Mouse (Mus musculus) intestine, embryonic 16.5 days (tissue): Measurements from ENCODE around the gene Foxl1. TPM values are rescaled to one million over a fixed set of nuclear protein-coding genes. Genes with fewer than 3 reads are reported as not detected.

Experiments
- ATAC-seq: fragments of 200-750 bp; cut with Nextera tagmentation; 2 replicates; pipeline ENCODE4 v1.8.0; 2017; ENCODE audit warnings: moderate TSS enrichment, moderate library complexity
- H3K27ac ChIP-seq: fragments of 300-500 bp; sonication (generic); 2 replicates; pipeline ENCODE4 v1.5.1; 2014; ENCODE audit warnings: mild to moderate bottlenecking, low read length
- H3K27me3 ChIP-seq: fragments of 300-500 bp; sonication (generic); replicated peaks from 2 replicates; pipeline ENCODE4 v1.6.1; 2014; ENCODE audit warnings: low read length, control low read depth, mixed read lengths; ENCODE audit not compliant: control insufficient read depth, insufficient read depth
- H3K36me3 ChIP-seq: fragments of 300-500 bp; sonication (generic); 2 replicates; pipeline ENCODE4 v1.6.1; 2014; ENCODE audit warnings: low read length, control low read depth; ENCODE audit not compliant: control insufficient read depth, insufficient read depth
- H3K4me1 ChIP-seq: fragments of 300-500 bp; sonication (generic); 2 replicates; pipeline ENCODE4 v1.6.1; 2014; ENCODE audit warnings: low read length, control low read depth, mixed read lengths; ENCODE audit not compliant: control insufficient read depth, insufficient read depth
- H3K4me2 ChIP-seq: fragments of 300-500 bp; sonication (generic); 2 replicates; pipeline ENCODE4 v1.6.1; 2014; ENCODE audit warnings: low read depth, low read length, control low read depth
- H3K4me3 ChIP-seq: fragments of 300-500 bp; sonication (generic); 2 replicates; pipeline ENCODE4 v1.5.1; 2014; ENCODE audit warnings: mild to moderate bottlenecking, low read length
- H3K9ac ChIP-seq: fragments of 300-500 bp; sonication (generic); 2 replicates; pipeline ENCODE4 v1.6.1; 2014; ENCODE audit warnings: low read depth, low read length
- H3K9me3 ChIP-seq: fragments of 300-500 bp; sonication (generic); 2 replicates; pipeline ENCODE4 v1.6.1; 2016; ENCODE audit warnings: low read length, control low read depth; ENCODE audit not compliant: control insufficient read depth
- WGBS: fragments of 180-500 bp; shearing (Covaris S2); extraction: QIAGEN DNeasy Blood & Tissue Kit; methylation state at CpG from one replicate; pipeline ENCODE4 v1.1.7; 2014; 5-methylcytosine and 5-hydroxymethylcytosine counted together
- polyA plus RNA-seq: library from polyadenylated mRNA; unstranded; fragments of >200 nt; fragmentation: Nextera tagmentation; extraction: Ambion mirVana; gene quantifications from 2 replicates; pipeline ENCODE4 v1.2.1, GENCODE M21; 2015

Foxl1 gene
- polyA plus RNA-seq, 1 experiment from 2014 or later = 5.2 TPM

DNA sequence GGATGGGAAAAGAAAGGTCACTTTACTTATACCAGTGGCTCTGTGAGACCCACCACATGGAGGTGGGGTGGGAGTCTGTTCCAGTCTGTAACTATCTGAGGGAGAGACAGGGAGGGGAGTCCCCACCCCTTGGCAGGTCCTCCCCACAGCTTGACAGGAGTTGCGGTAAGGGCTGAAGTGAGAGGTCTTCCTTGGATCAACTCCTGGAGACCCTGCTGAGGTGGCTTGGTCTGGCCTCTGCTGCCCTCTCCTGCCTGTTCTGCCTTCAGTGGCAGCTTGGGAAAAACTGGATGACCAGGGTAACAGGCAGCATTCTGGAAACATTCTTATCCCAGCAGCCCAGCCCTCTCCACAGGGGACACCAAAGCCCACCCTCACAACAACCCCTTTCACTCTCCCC is 37.0 kb upstream of the Foxl1 start:
- Histone ChIP-seq H3K4me3 (peak overlapping the region; percentile 62), H3K27ac (peak overlapping the region; percentile 70), H3K9ac (peak overlapping the region; percentile 89), H3K4me2 (peak overlapping the region; percentile 55), H3K27me3 (peaks cover 50% of the 10 kb centered on the region), H3K4me1 (peaks cover 15% of the 10 kb centered on the region), H3K9me3 (no peaks in the 10 kb centered on the region), H3K36me3 (no peaks in the 10 kb centered on the region)
- ATAC-seq = no peak
- WGBS = 7% methylated on average over 1 of the region's 1 CpGs

DNA sequence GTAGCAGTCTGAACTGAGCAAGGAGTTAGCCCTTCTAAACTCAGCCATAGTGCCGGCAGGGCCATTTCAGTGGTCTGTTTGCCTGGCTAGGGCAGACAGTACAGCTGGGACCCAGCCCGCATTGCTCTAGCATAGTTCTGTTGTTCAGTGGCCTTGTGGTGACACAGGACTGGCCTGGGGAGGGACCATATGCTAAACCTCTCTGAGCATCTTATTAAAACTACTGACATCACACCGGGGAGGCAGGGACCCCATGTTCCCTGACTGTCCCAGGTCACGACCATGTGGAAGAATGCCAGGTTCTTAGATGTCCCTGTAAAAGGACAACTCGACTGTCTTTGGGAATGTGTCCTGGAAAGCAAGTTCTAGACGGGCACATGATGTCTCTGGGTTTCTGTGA is 35.6 kb upstream of the Foxl1 start:
- H3K4me3 ChIP-seq = no peak overlapping the region
- H3K4me2 ChIP-seq = peak overlapping the region; percentile 12; the same call in 1 of the 2 replicates
- ATAC-seq = peak; percentile 28
- H3K9me3 ChIP-seq = no peaks in the 10 kb centered on the region
- H3K9ac ChIP-seq = peak overlapping the region; percentile 4; the same call in 1 of the 2 replicates
- WGBS = 23% methylated on average over 6 of the region's 6 CpGs
- peaks cover 15% of the 10 kb centered on the region for H3K4me1 ChIP-seq
- no peaks in the 10 kb centered on the region for H3K36me3 ChIP-seq
- H3K27ac ChIP-seq = peak overlapping the region; percentile 47; the same call in 1 of the 2 replicates
- H3K27me3 ChIP-seq = peaks cover 37% of the 10 kb centered on the region

DNA sequence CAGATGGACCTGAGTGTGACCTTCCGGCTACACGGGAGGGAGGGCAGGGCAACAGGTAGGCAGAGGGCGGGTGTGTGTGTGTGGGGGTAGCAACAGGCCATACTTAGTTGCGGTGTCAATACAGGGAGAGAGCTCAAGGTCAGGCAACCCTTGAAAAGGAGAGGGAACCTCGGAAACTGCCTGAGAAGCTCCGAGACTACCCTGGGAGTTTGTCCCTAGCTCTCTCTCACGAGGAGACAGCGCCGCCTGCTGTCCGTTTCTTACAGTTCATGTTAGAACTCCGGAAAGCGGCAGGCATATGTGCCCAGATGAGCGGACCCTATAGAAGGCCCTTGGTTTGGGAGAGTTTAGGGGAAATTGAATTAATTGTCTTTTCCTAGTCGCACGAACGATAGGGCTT is 35.1 kb upstream of the Foxl1 start:
- Histone ChIP-seq H3K4me2 (peak overlapping the region; percentile 12; the same call in 1 of the 2 replicates), H3K9me3 (no peaks in the 10 kb centered on the region), H3K4me3 (no peak overlapping the region), H3K9ac (no peak overlapping the region; the same call in 1 of the 2 replicates), H3K36me3 (0 out of 2 replicates have a peak, but pooled peaks cover under 1% of the 10 kb centered on the region), H3K27ac (0 out of 2 replicates have a peak overlapping the region, but pooled peaks have one; percentile 41), H3K27me3 (peaks cover 35% of the 10 kb centered on the region), H3K4me1 (peaks cover 15% of the 10 kb centered on the region)
- peak; percentile 57 for ATAC-seq
- WGBS = 1% methylated on average over 16 of the region's 16 CpGs

DNA sequence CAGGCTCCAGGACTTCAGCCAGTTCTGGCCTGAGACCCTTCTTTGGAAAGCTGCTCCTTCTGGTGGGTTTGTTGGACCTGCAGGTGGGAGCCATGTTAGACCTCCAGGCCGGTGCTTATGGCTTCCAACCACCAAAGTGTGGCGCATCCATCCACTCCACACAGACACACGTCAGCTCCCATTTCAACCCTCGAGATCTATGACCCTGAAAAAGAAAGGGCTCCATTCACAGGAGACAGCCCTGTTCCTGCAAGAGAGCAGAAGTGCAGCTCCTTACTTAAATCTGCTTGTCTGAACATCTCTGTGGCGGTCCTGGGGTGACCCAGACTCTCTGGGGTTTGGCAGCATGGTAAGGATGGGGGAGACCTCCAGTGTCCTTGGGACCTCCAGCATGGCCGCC is 34.2 kb upstream of the Foxl1 start:
- Histone ChIP-seq H3K9me3 (no peaks in the 10 kb centered on the region), H3K27ac (no peak overlapping the region), H3K9ac (no peak overlapping the region), H3K4me3 (no peak overlapping the region), H3K27me3 (peaks cover 35% of the 10 kb centered on the region), H3K36me3 (peaks cover 5% of the 10 kb centered on the region; the same call in 1 of the 2 replicates), H3K4me2 (no peak overlapping the region), H3K4me1 (peaks cover 15% of the 10 kb centered on the region)
- 61% methylated on average over 6 of the region's 6 CpGs for WGBS
- no peak for ATAC-seq

DNA sequence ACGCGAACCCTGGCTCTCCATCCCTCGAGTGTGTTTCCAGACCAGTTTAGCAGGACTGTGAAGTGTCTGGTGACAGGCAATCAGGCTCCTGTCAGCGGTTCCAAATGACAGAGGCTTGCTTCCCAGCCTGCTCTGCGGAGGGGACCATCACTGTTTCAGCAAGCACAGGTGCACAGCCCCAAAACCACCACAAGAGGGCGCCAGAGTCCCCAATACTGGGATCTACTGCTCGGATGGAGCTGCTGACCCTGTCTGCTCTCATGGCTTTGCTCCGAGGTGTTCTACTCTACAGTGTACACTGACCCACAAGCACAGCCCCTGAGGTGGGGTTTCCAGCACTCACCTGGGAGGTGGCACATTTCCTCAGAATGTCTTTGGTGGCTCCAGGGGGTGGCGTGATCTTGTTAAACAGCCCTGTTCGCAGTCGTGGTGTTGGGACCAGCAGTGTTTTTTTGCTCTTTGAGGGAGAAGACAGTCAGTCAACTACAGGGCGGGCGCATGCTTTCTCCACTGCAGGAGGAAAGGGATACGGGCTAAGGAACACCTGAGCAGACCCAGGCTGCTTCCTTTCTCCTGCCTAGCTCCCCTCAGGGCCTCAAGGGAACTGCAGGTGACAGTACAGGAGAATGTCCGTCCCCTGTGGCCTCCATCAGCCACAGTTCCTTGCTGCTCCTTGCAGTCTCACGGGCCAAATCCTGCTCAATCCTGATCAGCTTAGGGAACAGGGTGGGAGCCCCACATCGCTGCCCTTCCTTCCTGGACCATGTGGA is 23.5 kb upstream of the Foxl1 start:
- WGBS = 48% methylated on average over 17 of the region's 17 CpGs
- Histone ChIP-seq H3K4me1 (peaks cover 9% of the 10 kb centered on the region), H3K9ac (no peak overlapping the region), H3K4me2 (no peak overlapping the region), H3K36me3 (peaks cover 19% of the 10 kb centered on the region), H3K9me3 (no peaks in the 10 kb centered on the region), H3K4me3 (no peak overlapping the region), H3K27ac (no peak overlapping the region), H3K27me3 (no peaks in the 10 kb centered on the region)
- no peak for ATAC-seq

DNA sequence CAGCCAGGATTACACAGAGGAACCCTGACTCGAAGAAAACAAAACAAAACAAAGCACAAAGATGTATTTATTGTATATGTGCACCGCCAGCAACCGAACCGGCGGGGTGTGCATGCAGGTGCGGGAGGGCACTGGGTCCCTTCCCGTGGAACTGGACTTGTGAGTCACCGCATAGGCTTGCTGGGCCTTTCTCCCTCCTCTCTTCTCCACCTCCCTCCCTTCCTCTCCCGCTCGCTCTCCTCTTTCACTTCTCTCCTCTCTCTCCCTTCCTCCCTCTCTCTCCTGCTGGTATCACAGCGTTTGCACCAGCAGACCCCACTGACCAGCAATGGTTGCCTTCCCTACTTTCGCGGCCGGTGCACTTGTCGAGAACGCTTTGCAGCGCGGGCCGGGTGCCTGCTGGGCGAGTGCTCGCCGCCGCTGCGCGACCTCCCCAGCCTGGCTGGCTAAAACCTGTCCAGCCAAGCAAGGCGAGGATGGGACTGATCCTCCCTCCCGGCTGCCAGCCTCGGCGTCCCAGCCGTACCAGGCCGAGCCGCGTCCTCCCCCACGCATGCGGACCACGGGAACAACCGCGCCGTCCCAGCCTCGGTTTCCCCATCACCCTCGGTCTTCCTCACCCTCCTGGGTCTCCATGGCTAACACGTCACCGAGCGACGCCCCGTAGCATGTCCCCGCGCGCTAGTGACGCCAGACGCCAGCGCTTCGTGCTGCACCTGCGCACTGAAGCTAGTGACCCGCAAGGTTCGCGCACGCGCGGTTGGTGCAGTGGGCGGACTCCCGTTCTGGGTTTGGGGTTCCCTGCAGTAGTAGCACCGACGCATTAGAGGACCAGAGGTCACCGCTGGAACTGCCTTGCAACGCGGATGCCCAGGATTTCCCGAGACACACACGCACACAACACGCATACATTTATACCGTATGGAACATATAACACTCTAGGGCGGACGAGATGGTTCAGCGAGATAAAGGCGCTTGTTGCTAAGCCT is 19.8 kb upstream of the Foxl1 start, which contains the start of gene Mthfsd:
Gene Mthfsd, minus strand, starts transcription at position 725 of the 989 bp plus-strand sequence.
- H3K4me3 ChIP-seq = peak within 1 kb of the TSS; percentile 89
- H3K27ac ChIP-seq = 0 out of 2 replicates have a peak within 1 kb of the TSS, but pooled peaks have one; percentile 25
- peak within 1 kb of the TSS; percentile 91 for H3K9ac ChIP-seq
- H3K4me2 ChIP-seq = peak within 1 kb of the TSS; percentile 91
- peak; percentile 93 for ATAC-seq
- peaks cover 9% of the 10 kb centered on the region for H3K4me1 ChIP-seq
- 1% methylated on average over 75 of the region's 75 CpGs for WGBS
- peaks cover 5% of the 10 kb centered on the region; the same call in 1 of the 2 replicates for H3K27me3 ChIP-seq
- no peaks in the 10 kb centered on the region for H3K36me3 ChIP-seq
- H3K9me3 ChIP-seq = no peaks in the 10 kb centered on the region

DNA sequence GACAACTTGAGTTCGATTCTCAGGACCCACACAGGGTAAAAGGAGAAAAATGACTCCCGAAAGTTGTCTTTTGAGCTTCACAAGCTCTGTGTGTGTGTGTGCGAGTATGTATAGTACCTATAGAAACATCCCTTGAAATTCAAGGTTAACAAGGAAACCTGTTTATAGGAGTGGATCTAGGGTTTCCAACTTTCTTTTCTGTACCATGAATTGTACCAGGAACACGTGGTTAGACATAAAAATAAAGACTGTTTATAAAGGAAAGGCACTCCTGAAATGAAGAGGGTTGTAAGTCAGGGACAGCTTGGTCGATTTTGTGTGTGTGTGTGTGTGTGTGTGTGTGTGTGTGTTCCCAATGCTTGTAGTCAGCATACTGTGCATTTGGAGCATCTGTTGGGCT is 19.1 kb upstream of the Foxl1 start:
- Histone ChIP-seq H3K4me3 (peak overlapping the region; percentile 89), H3K36me3 (no peaks in the 10 kb centered on the region), H3K9ac (peak overlapping the region; percentile 65), H3K9me3 (no peaks in the 10 kb centered on the region), H3K4me1 (peaks cover 9% of the 10 kb centered on the region), H3K27ac (0 out of 2 replicates have a peak overlapping the region, but pooled peaks have one; percentile 2), H3K27me3 (peaks cover 6% of the 10 kb centered on the region), H3K4me2 (peak overlapping the region; percentile 91)
- WGBS = 11% methylated on average over 5 of the region's 5 CpGs
- ATAC-seq = no peak

DNA sequence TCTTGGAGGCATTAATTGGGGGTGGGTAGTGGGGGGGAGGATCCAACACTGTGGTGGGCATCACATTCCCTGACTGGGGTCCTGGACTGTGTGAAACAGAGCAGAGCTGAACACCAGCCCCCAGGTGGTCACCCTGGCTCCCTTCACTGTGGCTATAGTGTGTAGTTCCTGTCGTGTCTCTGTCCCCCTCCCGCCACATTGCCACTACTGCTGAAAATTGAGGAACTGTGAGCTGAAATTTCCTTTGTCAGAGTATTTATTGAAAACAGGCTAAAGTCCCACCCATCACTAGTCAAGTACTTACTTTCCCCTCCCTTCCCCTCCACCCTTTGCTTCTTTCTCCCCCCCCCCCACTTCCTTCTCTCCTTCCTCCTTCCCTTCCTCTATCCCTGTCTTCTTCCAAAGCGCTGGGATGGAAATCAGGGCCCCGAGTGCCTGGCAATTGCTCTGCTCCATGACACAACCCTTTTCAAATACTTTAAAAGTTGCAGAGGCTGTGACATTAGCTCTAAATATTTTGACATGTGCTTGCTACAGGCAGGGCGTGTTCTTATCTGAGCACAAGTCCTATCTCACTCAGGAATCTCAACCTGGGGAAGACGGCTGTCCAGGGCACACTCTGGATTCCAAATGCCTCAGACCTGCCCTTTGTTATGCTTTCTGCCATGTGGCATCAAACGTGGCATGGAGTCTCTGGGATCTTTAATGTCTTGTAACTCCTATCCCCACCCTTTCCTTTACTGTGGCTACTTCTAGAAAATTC is 16.4 kb upstream of the Foxl1 start:
- WGBS = 42% methylated on average over 7 of the region's 7 CpGs
- ATAC-seq = no peak
- Histone ChIP-seq H3K9ac (no peak overlapping the region), H3K4me1 (peaks cover 11% of the 10 kb centered on the region), H3K9me3 (no peaks in the 10 kb centered on the region), H3K4me3 (no peak overlapping the region), H3K27me3 (peaks cover 27% of the 10 kb centered on the region), H3K4me2 (no peak overlapping the region), H3K36me3 (no peaks in the 10 kb centered on the region), H3K27ac (no peak overlapping the region)
